Mouse (Mus musculus) embryo, embryonic 10.5 days (tissue): Measurements from ENCODE around the gene H6pd.

Source experiments
- DNase-seq: peaks from one replicate; pipeline ENCODE4 v3.0.0-alpha.2; 2015; ENCODE audit warnings: low spot score

Gene H6pd

DNA sequence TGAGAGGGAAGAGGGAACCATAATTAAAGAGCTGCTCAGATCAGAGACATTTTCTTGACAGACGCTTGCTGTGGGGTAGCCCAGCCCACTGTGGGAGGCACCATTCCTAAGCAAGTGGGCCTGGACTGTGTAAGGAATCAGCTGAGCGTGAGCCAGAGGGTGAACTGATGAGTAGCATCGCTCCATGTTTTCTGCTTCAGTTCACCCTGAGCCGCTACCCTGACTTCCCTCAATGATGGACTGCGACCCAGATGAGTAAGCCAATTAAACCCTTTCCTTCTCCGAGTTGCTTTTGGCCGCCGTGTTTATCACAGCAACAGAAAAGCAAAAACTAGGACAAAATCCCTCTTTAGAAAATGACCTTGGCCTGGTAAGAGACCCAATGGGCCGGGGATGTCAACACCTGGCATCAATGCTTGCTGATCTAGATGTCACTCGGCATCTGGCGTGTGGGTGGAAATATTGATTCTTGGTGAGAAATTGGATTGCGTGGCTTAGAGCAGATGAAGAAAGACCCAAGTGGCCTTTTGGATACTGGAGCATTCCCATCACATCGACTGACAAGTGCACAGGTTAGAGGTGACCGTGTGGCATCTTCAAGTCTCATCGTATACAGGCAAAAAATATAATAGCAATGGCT lies 11.0 kb upstream of the H6pd start:
- no peak for DNase-seq

- DNase-seq, result no peak
Measured at GRCm38 (mm10) chr4:150015436-150015835, 6.6 kb upstream of the H6pd start.

DNA sequence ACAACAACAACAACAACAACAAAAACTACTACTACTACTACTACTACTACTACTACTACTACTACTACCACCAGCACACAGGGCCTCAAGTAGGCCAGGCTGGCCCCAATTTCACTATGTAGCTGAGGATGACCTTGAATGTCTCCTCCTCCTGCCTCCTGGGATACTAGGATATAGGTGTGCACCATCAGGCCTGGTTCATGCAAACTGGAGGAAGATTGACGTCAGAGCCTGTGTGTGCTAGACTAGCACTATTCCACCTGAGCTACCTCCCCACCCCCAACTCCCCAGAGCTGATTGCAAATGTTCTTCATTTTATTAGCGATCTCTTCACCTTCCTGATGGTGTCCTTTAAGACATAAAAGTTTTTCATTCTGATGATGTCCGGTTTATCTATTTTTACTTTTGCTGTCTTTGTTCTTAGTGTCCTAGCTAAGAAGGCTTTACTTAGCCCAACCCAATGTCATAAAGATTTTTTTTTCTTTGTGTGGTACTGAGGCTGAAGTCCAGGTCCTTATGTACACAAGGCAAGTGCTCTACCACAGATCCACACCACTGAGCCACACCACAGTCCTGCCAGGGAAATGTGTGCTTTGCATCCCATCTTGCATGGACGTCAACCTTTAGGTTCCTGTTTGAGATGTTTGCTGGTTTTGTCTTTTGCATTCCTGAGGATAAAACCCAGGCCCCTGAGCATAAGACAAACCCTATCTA lies 5.7 kb upstream of the H6pd start:
- DNase-seq, result no peak

GRCm38 (mm10) chr4:150013805-150014204 lies 5.0 kb upstream of the H6pd start:
- no peak for DNase-seq

- DNase-seq, result no peak
Measured at GRCm38 (mm10) chr4:150013186-150013690, 4.4 kb upstream of the H6pd start.

DNA sequence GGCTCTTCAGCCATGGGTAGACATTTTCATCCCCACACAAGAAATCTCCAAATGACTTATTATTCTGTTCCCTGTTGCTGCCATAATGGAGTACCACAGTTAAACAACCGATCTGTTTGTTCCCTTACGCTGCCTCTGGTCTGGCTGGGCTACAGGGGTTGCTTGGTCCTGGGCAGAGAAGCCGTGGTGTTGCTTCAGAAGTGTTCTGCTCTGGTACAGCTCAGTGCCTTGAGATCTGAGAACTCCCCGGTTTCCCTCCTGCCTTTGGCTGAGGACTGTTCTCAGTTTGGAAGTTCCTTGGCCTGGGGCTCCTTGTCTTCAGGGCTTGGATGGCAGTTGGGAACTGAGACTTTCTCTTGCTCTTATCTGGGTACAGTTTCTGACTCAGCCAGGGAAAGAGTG lies 3.5 kb upstream of the H6pd start:
- no peak for DNase-seq

GRCm38 (mm10) chr4:150011564-150012321 lies 2.9 kb upstream of the H6pd start:
- no peak for DNase-seq

DNA sequence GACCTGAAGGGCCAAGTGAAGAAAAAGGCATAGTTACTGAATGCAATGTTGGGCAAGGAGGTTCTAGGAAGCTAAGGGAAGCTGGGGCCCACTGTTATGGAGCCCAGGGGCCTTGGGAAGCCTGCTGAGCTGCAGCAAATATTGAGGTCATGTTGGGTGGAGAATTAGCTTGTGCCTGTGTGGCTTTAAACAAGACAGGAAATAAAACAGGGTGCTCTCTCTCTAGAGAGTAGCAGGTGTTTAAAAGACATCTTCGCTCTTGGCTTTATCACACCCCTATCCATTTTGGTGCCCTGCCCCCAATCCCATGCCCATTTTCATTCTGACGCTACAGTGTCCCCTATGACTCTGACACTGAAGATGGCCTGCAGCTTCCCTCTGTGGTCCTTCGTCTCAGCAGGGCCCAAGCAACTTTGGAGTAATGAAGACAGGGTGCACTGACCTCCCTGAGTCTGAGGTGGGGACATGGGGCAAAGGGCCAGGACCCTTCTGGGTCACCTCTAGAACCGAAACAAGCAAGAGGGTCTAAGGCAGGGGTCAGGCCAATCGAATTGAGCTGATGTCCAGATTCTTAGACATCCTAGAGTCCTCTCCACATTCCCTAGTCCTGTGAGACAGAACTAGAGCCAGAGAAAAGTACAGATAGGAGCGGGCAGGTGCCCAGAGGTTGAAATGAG lies 1.4 kb upstream of the H6pd start:
- no peak for DNase-seq

- DNase-seq, result no peak
Measured at GRCm38 (mm10) chr4:150009587-150009930, 736 bp upstream of the H6pd start.

- peak; percentile 88 for DNase-seq
Measured at GRCm38 (mm10) chr4:150008325-150008852, 434 bp downstream of the H6pd start.

- DNase-seq, result no peak
Measured at GRCm38 (mm10) chr4:150007444-150007843, 1.4 kb downstream of the H6pd start.

DNA sequence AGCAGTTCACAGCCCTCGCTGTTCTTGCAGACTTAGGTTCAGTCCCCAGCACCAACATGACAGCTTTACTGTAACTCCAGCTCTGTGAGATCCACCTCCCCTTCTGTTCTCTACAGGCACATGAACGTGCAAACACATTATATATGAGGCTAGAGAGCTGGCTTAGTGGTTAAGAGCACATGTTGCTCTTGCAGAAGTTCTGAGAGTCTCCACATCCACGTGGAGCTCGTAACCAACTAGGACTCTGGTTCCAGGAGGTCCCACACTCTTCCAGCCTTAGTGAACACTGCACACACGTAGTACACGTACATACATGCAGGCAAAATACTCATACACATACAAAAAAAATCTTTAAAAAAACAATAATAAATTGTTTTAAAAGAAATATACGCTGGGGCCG lies 1.8 kb downstream of the H6pd start:
- no peak for DNase-seq

GRCm38 (mm10) chr4:150006122-150006854 lies 2.5 kb downstream of the H6pd start:
- DNase-seq, result no peak

DNA sequence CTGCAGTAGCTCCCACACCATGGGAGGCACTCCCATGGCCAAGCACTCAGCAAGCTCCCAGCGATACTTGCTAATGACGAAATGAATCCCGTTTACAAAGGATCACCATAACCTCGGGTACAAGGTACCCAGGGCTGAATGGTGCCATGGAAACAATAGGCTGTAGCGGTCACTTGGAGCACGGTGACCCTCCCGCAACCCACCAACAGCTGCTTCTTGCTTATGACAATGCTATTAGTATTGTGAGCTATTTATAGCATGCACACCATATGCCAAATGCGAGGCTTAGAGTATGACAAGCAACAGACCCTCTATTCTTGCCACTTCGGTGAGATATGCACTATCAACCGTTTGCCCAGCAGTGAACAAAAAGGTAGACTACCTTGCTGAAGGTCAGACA lies 3.6 kb downstream of the H6pd start:
- no peak for DNase-seq

- DNase-seq, result no peak
Measured at GRCm38 (mm10) chr4:150003641-150004040, 5.2 kb downstream of the H6pd start.

DNA sequence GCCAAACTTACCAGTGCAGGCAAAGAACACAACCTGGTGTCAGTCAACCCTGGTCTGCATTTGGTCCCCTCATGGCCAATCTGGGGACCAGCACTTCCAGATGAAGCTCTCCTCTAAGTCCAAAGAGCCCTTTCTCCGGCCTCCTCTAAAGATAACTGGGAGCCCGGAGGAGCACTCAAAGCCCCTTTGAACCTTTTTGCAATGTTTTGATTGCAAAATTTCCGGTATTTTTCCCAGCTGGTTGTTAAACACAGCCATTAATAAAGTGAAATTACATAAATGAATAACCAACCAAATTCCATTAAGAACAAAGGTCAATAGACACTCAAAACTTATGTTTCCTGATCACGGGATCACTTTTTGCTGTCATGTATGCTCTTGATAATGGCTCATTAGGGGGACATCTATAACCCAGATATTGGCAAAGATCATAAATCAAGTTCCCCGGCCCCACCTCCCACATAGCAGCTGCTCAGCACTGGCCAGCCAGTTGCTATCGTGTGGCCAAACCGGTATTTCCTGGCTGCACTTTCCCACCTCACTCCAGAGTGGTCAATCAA lies 5.7 kb downstream of the H6pd start:
- DNase-seq, result peak; percentile 24

DNA sequence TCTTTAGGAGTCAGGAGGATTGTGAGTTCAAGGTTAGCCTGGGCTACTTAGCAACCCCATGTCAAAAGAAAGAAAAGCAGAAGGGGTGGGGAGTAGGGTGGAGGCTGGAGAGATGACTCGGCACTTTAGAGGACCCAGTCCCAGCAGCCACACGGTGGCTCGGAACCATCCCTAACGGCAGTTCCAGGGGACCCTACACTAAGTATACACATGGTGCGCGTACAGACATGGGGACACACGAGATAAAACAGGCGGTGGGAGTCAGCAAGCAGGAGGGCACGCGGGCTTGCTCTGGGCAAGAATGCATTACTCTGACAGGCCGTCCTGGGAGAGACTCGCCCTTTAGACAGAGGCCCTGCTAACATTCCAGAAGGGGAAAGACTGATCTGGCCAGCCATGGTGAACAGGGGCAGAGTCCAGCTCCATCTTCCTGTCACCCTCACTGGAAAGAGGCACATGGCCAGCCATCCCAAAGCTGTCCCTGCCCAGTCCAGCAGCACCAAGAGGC lies 6.7 kb downstream of the H6pd start:
- DNase-seq, result no peak

DNA sequence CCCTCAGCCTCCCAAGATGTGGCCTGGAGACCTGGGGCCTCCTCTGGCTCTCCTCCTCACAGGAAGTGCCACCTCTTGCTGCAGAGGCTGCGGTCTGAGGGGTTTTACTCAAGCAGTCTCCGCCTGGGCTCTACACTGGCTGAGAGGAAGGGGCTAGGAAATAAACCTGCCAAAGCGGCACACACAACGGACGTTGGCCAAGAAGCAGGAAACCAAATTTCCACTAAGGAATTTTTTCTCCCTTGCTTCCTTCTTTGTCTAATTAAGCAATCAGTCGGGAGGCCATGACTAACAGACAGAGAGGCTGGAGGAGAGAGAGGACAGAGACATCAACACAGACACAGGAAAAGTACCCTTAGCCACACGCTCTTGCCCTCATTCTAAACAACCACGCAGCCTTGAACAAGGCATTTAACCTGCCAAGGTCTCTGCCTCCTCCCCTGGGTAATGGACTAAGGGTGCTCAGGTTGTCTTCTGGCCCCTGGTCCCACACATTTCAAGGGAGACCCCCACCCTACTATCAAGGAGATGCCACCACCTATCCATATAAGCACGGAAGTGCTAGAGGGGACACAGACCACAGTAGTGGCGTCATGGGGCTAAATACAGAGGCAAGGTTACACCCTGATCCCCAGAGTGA lies 7.5 kb downstream of the H6pd start:
- DNase-seq, result no peak

DNA sequence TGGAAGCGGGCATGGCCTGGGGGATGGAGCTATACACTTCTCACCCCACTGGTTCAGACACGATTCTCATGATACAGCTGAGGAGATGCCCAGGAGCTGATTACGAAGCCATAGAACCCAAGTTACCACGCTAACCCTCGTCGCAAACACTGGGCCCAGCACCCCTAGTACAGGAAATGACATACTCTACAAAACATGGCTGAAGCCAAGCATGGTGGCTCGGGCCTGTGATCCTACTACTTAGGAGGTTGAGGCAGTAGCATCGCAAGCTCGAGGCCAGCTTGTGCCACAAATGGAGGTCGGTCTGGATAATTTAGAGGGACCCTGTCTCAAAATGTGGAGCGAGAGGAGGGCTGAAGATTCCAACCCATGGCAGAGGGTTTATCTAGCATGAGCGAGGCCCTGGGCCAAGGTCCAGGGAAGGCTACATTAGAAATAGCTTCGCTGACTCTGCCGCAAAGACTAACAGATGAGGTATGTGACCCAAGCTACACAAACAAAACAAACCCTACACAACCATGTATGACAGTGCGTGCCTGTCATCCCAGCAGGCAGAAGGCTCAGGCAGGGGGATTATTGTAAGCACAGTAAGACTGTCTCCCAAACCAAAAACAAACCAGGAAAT lies 8.8 kb downstream of the H6pd start:
- DNase-seq, result no peak

DNA sequence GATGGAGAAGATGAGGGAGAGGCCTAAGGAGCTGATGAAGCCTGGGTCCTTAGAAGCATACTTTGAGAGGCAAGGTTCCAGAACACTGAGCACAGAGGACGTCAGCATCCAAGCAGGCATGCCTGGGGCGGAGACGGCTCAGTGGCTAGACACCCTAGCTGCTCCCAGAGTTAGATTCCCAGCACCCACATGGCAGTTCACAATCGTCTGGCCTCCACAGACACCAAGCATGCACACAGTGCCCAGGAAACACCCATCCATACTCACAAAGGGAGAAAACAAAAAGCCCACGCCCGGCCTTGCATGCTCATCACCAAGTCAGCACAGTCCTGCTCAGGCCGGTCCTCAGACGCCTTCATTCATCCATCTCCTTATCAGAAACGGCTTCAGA lies 9.3 kb downstream of the H6pd start:
- no peak for DNase-seq
